Mouse (Mus musculus): ENCODE measurements around the gene Dcaf15. TPM values are rescaled to one million over a fixed set of nuclear protein-coding genes. Genes with fewer than 3 reads are reported as not detected.

The Dcaf15 gene
- polyA plus RNA-seq (2014; fragmentation: Illumina TruSeq; extraction: RNeasy Lipid Tissue Mini Kit (QIAGEN cat#74804); ENCODE audit: low read depth, low replicate concordance), result 7.9 TPM

GRCm38 (mm10) chr8:84104697-84105609, at the start of gene Dcaf15:
TSS of gene Dcaf15 (minus strand) at chr8:84104768.

GRCm38 (mm10) chr8:84147769-84148530, 43.4 kb upstream of the Dcaf15 start, which contains the start of the genes Cc2d1a and 4930432K21Rik:
TSS of gene Cc2d1a (minus strand) at chr8:84147936.
TSS of gene 4930432K21Rik (plus strand) at chr8:84148025.

GRCm38 (mm10) chr8:84125656-84126055, 21.1 kb upstream of the Dcaf15 start, which contains the start of gene Podnl1:
TSS of gene Podnl1 (plus strand) at chr8:84125989.

GRCm38 (mm10) chr8:84066291-84066930, 38.2 kb downstream of the Dcaf15 start, which contains the start of gene Rfx1:
TSS of gene Rfx1 (plus strand) at chr8:84066834.

GRCm38 (mm10) chr8:84065037-84065436, 39.5 kb downstream of the Dcaf15 start, which contains the start of gene Gm10643:
TSS of gene Gm10643 (minus strand) at chr8:84065137.

Other genes with a start within 250 kb of the Dcaf15 start
- 3.5 TPM for gene Adgrl1, start 204.7 kb downstream of the Dcaf15 start, polyA plus RNA-seq (2014; fragmentation: Illumina TruSeq; extraction: RNeasy Lipid Tissue Mini Kit (QIAGEN cat#74804); ENCODE audit: low read depth, low replicate concordance)
- 2.5 TPM for gene Gm10644, start 149.6 kb downstream of the Dcaf15 start, polyA plus RNA-seq (2014; fragmentation: Illumina TruSeq; extraction: RNeasy Lipid Tissue Mini Kit (QIAGEN cat#74804); ENCODE audit: low read depth, low replicate concordance)
- gene Asf1b, start 149.3 kb downstream of the Dcaf15 start, polyA plus RNA-seq (2014; fragmentation: Illumina TruSeq; extraction: RNeasy Lipid Tissue Mini Kit (QIAGEN cat#74804); ENCODE audit: low read depth, low replicate concordance), result 32.0 TPM
- gene Prkaca, start 131.8 kb downstream of the Dcaf15 start, polyA plus RNA-seq (2014; fragmentation: Illumina TruSeq; extraction: RNeasy Lipid Tissue Mini Kit (QIAGEN cat#74804); ENCODE audit: low read depth, low replicate concordance), result 37.0 TPM
- gene Samd1, start 107.1 kb downstream of the Dcaf15 start, polyA plus RNA-seq (2014; fragmentation: Illumina TruSeq; extraction: RNeasy Lipid Tissue Mini Kit (QIAGEN cat#74804); ENCODE audit: low read depth, low replicate concordance), result 2.1 TPM
- gene 1700067K01Rik, start 103.3 kb downstream of the Dcaf15 start, polyA plus RNA-seq (2014; fragmentation: Illumina TruSeq; extraction: RNeasy Lipid Tissue Mini Kit (QIAGEN cat#74804); ENCODE audit: low read depth, low replicate concordance), result 2.4 TPM
- gene 2210011C24Rik, start 92.6 kb downstream of the Dcaf15 start, polyA plus RNA-seq (2014; fragmentation: Illumina TruSeq; extraction: RNeasy Lipid Tissue Mini Kit (QIAGEN cat#74804); ENCODE audit: low read depth, low replicate concordance), result 15.4 TPM
- 0.13 TPM for gene Palm3, start 83.3 kb downstream of the Dcaf15 start, polyA plus RNA-seq (2014; fragmentation: Illumina TruSeq; extraction: RNeasy Lipid Tissue Mini Kit (QIAGEN cat#74804); ENCODE audit: low read depth, low replicate concordance)
- gene Il27ra, start 62.2 kb downstream of the Dcaf15 start, polyA plus RNA-seq (2014; fragmentation: Illumina TruSeq; extraction: RNeasy Lipid Tissue Mini Kit (QIAGEN cat#74804); ENCODE audit: low read depth, low replicate concordance), result not detected
- gene Rln3, start 59.8 kb downstream of the Dcaf15 start, polyA plus RNA-seq (2014; fragmentation: Illumina TruSeq; extraction: RNeasy Lipid Tissue Mini Kit (QIAGEN cat#74804); ENCODE audit: low read depth, low replicate concordance), result not detected
- gene Gm10643, start 39.6 kb downstream of the Dcaf15 start, polyA plus RNA-seq (2014; fragmentation: Illumina TruSeq; extraction: RNeasy Lipid Tissue Mini Kit (QIAGEN cat#74804); ENCODE audit: low read depth, low replicate concordance), result 8.6 TPM
- gene Rfx1, start 37.9 kb downstream of the Dcaf15 start, polyA plus RNA-seq (2014; fragmentation: Illumina TruSeq; extraction: RNeasy Lipid Tissue Mini Kit (QIAGEN cat#74804); ENCODE audit: low read depth, low replicate concordance), result 2.3 TPM
- gene Podnl1, start 21.2 kb upstream of the Dcaf15 start, polyA plus RNA-seq (2014; fragmentation: Illumina TruSeq; extraction: RNeasy Lipid Tissue Mini Kit (QIAGEN cat#74804); ENCODE audit: low read depth, low replicate concordance), result not detected
- 0.74 TPM for gene Cc2d1a, start 43.2 kb upstream of the Dcaf15 start, polyA plus RNA-seq (2014; fragmentation: Illumina TruSeq; extraction: RNeasy Lipid Tissue Mini Kit (QIAGEN cat#74804); ENCODE audit: low read depth, low replicate concordance)
- 5.8 TPM for gene 4930432K21Rik, start 43.3 kb upstream of the Dcaf15 start, polyA plus RNA-seq (2014; fragmentation: Illumina TruSeq; extraction: RNeasy Lipid Tissue Mini Kit (QIAGEN cat#74804); ENCODE audit: low read depth, low replicate concordance)
- not detected for gene Nanos3, start 80.4 kb upstream of the Dcaf15 start, polyA plus RNA-seq (2014; fragmentation: Illumina TruSeq; extraction: RNeasy Lipid Tissue Mini Kit (QIAGEN cat#74804); ENCODE audit: low read depth, low replicate concordance)
- 0.20 TPM for gene Zswim4, start 132.3 kb upstream of the Dcaf15 start, polyA plus RNA-seq (2014; fragmentation: Illumina TruSeq; extraction: RNeasy Lipid Tissue Mini Kit (QIAGEN cat#74804); ENCODE audit: low read depth, low replicate concordance)
- 4.2 TPM for gene D8Ertd738e, start 145.0 kb upstream of the Dcaf15 start, polyA plus RNA-seq (2014; fragmentation: Illumina TruSeq; extraction: RNeasy Lipid Tissue Mini Kit (QIAGEN cat#74804); ENCODE audit: low read depth, low replicate concordance)
- gene Mri1, start 152.6 kb upstream of the Dcaf15 start, polyA plus RNA-seq (2014; fragmentation: Illumina TruSeq; extraction: RNeasy Lipid Tissue Mini Kit (QIAGEN cat#74804); ENCODE audit: low read depth, low replicate concordance), result 0.81 TPM
- 11.9 TPM for gene Ccdc130, start 165.6 kb upstream of the Dcaf15 start, polyA plus RNA-seq (2014; fragmentation: Illumina TruSeq; extraction: RNeasy Lipid Tissue Mini Kit (QIAGEN cat#74804); ENCODE audit: low read depth, low replicate concordance)

Measured in testis, adult 10 weeks (tissue).